Mouse (Mus musculus) left cerebral cortex, postnatal 10 days (tissue): ENCODE results near the gene Gja5. TPM values are rescaled to one million over a fixed set of nuclear protein-coding genes. Genes with fewer than 3 reads are reported as not detected.

Experiments
- DNase-seq, 2 experiments: peaks; one replicate each; pipeline ENCODE4 v3.0.0; 2021 to 2022; ENCODE audit warnings: low spot score in 2 of 2, mixed read lengths in 1 of 2; ENCODE audit errors: extremely low spot score in 1 of 2
- intact Hi-C: fragments of 180-260 bp; cut with DNase I; formaldehyde crosslinking; loops from one replicate; pipeline ENCODE4 v1.15.1; 2025
- total RNA-seq, 2 experiments: library from RNA; stranded (reverse); gene quantifications; 2 replicates each; pipeline ENCODE4 v1.2.3; 2021

Gja5 gene
- total RNA-seq, result 1 to 10 TPM; 2.2 to 2.8 TPM

DNA sequence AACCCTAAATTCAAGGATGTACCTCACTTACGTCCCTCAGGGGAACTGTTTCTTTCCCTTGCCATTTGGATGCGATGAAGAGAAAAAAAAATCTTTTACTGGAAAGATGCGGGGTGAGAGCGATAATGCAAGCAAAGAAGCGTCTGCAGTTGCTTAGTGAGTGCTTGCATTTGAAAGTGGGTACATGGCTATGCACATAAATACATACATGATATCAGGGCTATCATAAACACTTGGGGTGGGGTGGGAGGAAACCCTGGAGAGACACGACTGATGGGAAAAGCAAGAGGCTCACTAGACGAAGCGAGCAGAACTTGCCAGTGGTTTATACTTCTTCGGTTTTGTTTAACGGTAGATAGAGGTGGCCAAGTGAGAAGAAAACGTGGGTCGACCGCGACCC lies at the start of gene Gja5:
Gene Gja5, plus strand, starts transcription at position 301 of the 400 bp plus-strand sequence.
- DNase-seq, result no peak
- intact Hi-C loops, result no loop called here

DNA sequence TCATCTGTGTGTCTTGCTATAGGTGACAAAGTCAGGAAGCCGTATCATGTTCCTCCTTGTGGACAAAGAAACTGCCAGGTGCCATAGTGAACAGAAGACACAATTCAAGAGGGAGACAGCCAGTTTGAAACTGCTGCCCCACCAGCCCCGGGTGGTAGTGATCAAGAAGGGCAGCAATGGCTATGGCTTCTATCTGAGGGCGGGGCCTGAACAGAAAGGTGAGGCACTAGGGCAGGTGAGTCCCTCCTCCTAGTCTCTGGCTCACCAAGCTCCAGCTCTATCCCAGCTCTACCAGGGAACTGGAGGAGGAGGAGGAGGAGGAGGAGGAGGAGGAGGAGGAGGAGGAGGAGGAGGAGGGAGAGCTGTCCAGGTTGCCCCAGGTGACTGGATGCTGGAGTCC lies 48.7 kb upstream of the Gja5 start:
- intact Hi-C loops, result no loop called here
- no peak for DNase-seq

DNA sequence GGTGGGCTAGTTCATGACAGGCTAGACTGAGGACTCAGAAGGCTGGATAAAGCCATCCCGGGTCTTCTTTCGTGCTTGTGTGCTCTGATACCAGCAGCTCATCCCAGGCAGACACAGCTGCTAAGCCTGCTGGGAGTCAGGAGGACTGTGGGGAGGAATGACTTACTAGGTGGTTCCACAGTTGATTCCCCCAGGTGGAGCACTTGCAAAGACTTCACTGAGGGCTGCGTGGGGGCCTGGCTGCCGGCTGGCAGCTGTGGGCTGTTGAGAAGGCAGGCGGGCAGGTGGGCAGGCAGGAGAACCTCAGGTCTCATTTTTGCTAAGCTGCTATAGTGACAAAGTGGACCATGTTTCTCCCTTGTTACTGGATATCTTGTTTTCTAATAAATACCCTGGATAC lies 44.0 kb upstream of the Gja5 start:
- intact Hi-C loops, result no loop called here
- no peak for DNase-seq

DNA sequence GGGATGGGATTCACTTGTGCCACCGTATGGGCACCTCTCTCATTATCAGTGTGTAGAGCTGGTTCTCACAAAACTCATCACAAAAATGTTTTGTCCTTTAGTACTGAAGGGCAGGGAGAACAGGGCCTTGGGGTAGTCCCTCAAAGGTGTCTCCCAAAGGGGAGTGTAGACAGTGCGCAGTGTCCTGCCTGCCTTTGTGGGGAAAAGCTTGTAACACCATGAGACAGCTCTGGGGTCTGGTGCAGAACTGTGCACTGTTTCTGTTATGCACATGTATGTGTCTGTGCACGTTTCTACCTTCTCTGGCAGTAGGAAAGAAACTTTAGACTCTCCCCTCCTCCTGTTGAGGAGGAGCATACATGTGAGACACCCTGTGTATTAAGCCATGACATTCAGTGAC lies 36.6 kb upstream of the Gja5 start:
- no peak for DNase-seq
- intact Hi-C loops, result no loop called here

DNA sequence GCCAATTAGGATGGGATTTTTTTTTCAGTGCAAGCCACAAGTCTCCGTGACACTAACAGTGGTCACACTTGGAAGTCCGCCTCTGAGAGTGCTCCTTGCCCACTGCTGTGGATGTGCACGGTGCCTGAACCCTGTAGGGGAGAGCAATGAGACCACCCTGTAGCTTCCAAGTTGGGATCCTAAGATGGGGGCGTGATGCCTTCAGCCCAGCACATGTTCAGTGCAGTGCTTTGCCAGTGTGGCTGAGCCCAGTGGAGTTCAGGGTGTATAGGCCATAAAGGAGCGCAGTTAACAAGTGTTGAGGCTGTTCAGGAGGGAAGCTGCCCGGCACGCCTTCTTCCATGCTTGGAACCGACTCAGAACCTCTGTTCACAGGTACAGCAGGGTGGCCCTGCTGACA lies 35.9 kb upstream of the Gja5 start:
- DNase-seq, result peak in 1 of 2 experiments; percentile 10
- intact Hi-C loops, result no loop called here

DNA sequence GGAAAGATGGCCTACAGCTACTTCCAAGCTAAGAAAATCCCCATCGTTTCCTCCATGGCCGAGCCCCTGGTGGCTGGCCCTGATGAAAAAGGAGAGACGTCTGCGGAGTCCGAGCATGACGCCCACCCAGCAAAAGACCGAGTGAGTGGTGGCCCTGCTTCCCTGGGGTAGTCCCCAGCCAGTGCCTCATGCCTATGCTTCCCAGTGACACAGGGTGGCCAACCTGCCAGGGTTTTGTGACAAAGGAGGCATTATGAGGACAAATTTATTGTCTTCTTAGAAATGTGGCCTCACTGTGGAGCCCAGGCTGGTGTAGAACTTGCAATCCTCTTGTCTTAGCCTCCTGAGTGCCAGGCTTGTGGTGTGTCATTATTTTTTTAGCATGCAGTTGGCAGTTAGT lies 35.4 kb upstream of the Gja5 start:
- DNase-seq, result peak in 1 of 2 experiments; percentile 13
- intact Hi-C loops, result no loop called here

DNA sequence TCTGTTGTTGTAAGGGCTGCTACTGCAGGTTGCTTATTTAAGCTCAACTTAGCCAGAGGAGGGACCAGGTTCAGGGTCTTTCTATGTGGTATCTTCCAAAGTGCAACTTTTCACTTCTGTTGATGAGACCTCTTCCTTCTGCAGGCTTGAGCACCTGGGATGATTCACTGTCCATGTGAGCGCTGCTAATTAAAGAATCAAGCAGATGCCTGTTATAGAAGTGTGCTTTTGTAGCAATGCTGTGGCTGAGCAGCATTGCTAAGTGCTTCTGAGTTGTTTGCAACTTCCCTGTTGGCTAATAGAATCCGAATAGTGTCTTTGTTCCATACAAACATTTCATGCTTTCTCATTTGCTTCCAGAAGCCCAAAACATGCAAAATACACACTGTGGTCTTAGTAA lies 34.2 kb upstream of the Gja5 start:
- no peak for DNase-seq
- intact Hi-C loops, result no loop called here

DNA sequence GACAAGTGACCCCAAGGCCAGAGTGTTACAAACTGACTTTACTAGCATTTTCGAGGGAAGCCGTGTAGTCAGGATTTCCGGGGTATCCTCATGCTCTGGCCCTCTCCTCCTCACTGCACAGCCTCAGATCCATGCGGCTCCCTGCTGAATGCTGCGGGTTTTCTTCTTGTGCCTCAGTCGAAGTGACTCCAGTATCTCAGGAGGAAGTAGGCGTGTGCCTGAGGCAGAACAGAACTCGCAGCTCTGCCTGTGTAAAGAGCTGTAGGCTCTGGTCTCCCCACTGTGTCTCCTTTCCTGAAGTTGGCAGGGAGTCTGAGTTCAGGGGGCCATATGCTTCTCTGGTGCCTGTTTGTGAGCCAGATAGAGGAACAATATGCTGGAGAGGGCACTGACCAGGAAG lies 33.4 kb upstream of the Gja5 start:
- intact Hi-C loops, result no loop called here

DNA sequence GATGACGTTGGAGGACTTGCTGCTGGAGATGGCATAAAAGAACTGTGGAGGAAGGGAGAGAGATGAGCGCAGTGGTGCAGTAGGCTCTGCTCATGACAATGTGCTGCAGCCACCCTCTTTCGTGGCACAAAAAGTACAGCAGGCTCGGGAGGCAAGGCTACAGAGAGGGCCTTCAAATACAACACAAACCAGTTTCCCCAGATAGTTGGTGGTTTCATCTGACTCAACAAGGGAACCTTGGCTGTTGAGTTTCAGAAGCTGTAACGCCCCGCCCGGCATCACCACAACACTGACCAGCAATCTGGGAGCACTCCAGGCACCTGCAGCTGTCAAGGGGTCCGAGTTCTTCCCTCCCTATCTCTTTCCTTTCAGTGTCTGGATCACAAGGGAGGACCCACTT lies 32.0 kb upstream of the Gja5 start:
- intact Hi-C loops, result no loop called here
- no peak for DNase-seq

More for the DNA sequence above, 33.4 kb upstream of the Gja5 start:
- no peak for DNase-seq

DNA sequence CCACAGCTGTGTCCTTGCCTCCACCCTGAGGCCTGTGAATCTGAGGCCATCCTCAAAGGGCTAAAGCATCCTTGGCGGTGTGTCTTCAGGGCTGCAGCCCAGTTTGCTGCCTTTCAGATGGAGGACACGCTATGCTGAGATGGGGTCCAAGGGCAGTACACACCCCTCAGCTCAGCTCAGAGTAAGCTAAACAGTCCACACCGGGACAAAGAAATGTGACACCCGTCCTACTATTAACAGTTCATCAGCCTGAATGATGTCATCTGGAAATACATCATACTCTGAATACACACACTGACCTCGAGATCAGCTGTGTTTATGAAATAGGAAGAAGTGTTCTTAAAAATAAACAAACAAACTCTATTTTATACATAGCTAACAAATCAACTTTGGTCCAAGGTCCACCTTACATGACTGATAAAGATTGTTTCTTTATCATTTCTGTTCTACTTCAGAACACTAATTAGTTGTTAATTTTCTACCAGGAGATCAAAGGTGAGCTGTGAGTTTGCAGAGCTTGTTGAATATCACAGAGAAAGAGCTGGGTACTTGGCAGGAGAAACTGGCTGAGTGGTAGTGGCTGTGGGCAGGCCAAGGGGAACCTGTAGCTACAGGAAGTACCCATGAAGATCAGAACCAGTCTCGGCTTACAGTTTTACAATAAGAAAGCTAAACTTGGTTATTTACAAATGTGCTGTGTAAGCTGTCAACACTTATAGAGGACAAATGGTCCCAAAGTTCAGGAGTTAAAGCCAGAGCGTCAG lies 29.5 kb upstream of the Gja5 start:
- intact Hi-C loops, result no loop called here

DNA sequence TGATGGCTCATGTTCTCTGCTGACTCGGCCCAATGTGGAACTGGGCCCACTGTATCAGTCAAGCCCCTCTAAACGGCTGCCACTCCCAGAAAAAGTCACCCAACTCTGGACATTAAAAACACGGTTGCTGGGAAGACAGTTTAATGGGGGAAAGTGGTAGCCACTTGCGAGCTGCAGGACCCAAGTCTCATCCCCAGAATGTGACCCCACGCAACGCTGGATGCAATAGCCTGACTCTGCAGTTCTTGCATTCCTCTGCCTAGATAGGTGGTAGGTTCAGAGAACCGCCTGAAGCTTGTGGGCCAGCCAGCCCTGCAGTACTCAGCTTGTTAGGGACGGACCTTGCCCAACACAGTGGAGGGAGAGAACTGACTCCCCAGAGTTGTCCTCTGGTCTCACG lies 25.0 kb upstream of the Gja5 start:
- intact Hi-C loops, result no loop called here
- no peak for DNase-seq

More for the DNA sequence above, 29.5 kb upstream of the Gja5 start:
- DNase-seq, result no peak

DNA sequence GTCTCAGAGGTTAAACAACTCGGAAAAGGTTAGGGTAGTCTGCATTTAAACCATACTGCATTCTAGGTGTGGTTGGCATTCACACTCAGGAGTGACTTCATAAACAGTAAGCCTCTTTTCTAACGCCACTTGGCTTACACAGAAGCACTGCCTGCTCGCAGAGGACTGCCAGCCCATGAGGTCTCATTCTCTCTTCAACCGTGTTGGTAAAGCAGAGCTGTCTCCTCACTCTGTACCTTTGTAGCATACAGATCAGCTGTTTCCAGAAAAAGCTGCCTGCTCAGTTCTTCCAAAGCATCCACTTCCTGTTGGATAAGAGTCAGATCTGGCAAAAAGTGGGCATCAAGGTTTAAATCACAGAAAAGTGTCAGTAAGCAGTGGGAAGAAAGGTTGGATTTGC lies 24.1 kb upstream of the Gja5 start:
- intact Hi-C loops, result no loop called here
- no peak for DNase-seq

DNA sequence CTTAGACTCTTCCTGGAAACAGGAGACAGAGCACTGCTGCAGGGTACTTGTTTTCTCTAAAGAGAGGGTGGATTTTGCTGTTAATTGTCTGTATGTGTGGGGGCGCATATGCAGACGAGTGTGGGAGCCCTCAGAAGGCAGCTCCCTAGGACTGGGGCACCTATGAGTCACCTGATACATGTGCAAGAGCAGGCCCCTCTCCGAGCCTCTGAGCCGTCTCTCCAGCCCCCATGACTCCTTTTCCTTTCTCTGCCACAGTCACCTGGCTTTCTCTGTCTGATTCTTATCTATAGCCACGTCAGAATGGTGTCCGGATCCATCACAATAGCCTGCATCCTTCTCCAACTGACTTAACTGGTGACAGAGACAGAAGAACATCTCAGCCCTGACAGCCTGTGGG lies 22.9 kb upstream of the Gja5 start:
- intact Hi-C loops, result no loop called here
- no peak for DNase-seq

DNA sequence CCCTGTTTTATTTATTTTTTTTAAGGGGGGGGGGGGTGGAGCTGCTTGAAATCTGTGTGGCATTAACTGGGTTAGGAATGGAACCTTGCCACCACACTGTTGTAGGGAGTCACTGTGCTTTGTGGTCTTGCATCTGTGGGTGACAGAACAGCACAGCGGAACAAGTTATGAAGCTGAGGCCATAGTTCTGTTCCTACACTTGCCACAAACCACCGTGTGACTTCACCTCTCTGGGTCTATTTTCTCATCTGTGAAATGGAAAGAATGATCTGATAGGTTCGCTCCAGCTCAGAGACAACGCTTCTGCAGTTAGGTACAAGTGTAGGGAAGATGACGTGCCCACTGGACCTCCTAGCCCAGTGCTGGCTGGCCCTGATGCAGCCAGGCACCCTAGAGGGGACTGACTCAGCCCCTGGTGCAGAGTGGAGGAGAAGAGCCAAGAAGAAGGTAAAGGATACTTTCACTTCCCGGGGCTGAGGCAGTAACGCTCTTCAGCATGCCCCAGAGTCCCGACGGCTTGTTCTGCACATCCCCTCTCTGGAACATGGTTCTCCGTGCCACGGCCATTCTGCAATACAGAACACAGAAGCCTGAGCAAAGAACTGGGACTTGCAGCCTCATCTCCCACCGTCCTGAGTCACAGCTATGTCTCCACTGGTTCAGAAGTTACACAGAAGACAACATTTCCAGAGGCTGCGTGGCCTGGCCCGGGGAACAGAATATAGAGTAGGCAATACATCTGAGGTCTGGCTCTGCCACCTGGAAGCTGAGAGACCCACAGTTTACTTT lies 22.2 kb upstream of the Gja5 start:
- intact Hi-C loops, result no loop called here
- no peak for DNase-seq

DNA sequence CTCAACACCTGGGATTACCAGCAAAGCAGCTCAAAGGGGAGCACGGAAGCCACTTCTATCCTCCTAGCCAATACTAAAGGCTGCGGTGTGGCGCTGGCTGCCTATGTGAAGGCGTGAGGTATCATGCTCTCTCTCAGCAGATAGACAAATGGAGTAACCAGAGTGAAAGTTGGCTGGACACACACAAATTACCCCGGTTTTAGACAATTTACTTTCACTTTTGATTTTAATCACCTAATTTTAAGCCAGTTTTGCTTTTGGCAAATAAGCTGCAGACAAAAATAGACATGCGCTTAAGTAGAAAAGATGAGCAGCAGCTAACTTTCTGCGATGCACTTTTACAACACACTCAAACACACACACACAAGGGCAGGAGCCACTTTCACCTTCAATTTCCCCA lies 20.8 kb upstream of the Gja5 start:
- intact Hi-C loops, result no loop called here

DNA sequence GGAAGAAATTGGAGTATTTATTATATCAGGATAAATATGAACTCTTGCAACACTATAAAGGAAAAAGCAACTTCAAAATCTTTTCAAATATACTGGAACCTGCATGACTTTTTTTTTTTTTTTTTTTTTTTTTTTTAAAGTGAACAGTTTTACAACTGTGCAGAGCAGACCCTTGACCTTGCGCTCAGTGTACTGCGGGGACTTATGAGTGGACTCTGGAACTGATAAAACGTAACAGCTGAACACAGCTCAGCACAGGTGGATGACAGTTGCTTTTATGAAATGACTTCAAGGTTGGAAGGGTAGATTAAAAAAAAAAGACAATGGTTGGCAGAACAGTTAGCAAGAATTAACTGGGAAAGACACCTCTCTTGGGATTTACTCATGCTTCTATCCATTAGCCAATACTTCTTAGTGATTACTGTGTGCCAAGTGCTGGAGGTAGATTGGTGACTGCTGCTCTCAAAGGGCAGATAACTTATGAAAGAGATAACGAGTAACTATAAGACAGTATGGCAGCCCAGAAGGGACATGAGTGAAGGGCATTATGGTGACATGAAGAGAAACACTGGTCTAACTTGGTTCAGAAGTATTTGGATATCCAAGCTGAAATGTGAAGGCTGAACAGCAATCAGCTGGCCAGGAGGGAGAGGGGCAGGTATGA lies 2.0 kb upstream of the Gja5 start:
- no peak for DNase-seq
- intact Hi-C loops, result no loop called here

More for the DNA sequence above, 20.8 kb upstream of the Gja5 start:
- DNase-seq, result no peak

DNA sequence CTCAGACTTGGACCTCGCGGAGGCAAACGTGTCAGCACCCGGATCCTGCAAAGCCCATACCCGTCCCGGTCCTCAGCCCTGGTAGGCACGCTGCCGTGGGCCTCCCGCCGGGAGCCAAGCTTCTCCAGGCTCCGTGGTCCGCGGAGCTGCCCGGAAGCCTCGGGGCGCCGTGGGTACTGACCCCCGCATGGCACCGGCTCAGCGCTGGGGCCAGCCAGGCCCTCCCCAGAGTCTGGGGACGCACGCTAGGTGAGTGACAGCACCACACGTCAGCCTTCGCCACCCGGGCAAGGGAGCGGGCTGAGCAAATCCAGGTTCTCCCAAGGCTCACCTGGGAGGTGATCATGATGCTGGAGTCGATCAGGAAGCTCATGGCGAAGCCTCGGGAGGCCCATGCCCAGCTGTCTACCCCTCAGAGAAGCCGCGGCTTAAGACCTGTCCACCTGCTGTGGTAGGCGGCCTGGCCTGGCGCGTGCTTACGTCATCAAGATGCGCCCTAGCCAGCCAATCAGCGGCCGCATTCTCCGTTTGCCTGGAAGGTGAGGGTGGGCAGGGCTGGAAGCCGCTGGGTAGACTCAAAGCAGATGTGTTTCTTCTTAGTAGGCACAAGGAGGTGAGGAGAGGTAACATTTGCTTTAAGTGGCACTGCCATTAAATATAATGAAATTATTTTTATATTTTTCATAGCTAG lies 503 bp downstream of the Gja5 start, which contains the start of gene Gpr89:
Gene Gpr89, minus strand, starts transcription at position 496 of the 691 bp plus-strand sequence.
- intact Hi-C loops, result no loop called here

DNA sequence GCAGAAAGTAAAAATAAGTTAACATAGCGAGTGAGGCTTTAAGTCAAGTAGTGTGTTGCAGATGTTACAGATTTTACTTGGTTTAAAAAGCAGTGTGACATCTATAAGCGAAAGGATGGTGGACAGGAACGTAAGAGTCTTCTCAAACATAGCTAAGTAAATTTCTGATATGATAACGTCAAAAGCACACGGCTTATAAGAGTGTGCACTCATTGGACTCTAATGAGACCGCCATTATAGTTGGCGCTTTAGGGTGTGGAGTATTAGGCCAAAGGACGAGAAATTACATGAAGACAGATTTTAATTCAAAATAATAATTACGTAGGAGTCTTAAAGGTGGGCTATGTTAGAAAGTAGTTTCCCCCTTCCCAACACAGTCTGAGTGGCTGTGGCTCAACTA lies 1.1 kb downstream of the Gja5 start:
- DNase-seq, result no peak
- intact Hi-C loops, result no loop called here

More for the DNA sequence above, 503 bp downstream of the Gja5 start, which contains the start of gene Gpr89:
- DNase-seq, result peak; percentile 93 to 94

DNA sequence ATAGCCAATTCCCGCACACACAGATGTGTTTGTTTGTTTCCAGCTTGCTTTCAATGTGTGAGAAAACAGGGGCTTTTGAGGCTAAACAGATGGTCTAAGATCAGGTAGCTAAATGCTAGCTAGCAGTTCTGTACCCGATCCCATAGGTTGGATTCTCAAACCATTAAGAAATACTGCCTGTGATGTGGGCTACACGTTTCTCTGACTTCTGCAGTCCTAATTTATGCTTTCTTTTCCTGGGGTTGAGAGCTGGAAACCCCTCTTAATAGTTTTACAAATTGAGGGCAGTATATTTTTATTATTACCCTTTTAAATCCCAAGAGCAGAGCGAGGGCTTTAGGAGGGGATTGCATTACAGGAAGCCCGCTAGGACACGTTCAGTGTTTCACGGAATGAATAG lies 16.5 kb downstream of the Gja5 start:
- intact Hi-C loops, result no loop called here
- no peak for DNase-seq
